Mouse (Mus musculus) liver, embryonic 14.5 days (tissue): ENCODE data around the gene Slc47a2.

Source experiments
- CTCF ChIP-seq: IDR thresholded peaks from 2 replicates; pipeline ENCODE4 v1.5.1; 2016; ENCODE audit warnings: antibody characterized with exemption, low read depth, control low read depth
- EP300 ChIP-seq: IDR thresholded peaks from 2 replicates; pipeline ENCODE4 v1.6.1; 2016; ENCODE audit warnings: antibody characterized with exemption, low read depth

- TF ChIP-seq EP300 (no peak), CTCF (peak; percentile 66)
Observed at GRCm38 (mm10) chr11:61305377-61305776, 37.3 kb downstream of the Slc47a2 start.
